Comparison of ENCODE assay signal across 11 mouse cellular contexts in the genomic region with DNA sequence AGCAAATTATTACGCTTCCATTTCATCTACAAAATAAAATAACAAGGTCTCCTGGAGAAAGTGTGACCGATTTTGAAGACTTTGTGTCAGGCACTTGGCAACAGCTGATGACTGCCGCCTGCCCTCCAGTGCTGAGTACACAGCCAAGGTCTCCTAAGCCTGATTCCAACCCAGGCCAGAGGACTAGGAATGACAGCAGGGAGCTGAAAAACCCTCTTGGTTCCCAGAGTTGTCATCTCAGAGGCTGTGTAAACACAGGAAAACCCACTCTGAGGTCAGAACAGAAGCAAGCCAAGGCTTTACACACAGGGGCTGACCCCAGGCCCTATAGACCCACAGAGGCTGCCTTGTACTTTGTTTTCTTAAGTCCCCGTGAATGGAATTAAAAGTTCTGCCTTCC. TPM values are rescaled to one million over a fixed set of nuclear protein-coding genes. Genes with fewer than 3 reads are reported as not detected.
DNase-seq lines count a peak whose midpoint lies in the region; ATAC-seq lines count a peak whose summit lies in the region.
"Had no signal": no experiment of that assay in that cellular context is flagged by ENCODE, and none has a peak within 500 bp of the region (broad histone marks: within the 10 kb centered on the region; RNA-seq: fewer than 3 reads in every experiment).

No protein-coding gene starts in this region.

- H3K27ac ChIP-seq in forebrain, embryonic 10.5 days: peak overlapping the region; percentile 21; the same call in 1 of the 2 replicates
- no peak overlapping the region for H3K27ac ChIP-seq in forebrain, embryonic 13.5 days
- peak overlapping the region; percentile 45; the same call in 1 of the 2 replicates for H3K27ac ChIP-seq in limb, embryonic 12.5 days
- no peak overlapping the region for H3K27ac ChIP-seq in limb, embryonic 10.5 days
- H3K27ac ChIP-seq: forebrain, embryonic 12.5 days; midbrain, embryonic 12.5 days had no signal

- H3K9me3 ChIP-seq in forebrain, embryonic 10.5 days: peaks cover 4% of the 10 kb centered on the region
- no peaks in the 10 kb centered on the region; the same call in 1 of the 2 replicates for H3K9me3 ChIP-seq in forebrain, embryonic 13.5 days (replicated peaks)
- no peaks in the 10 kb centered on the region for H3K9me3 ChIP-seq in limb, embryonic 12.5 days
- no peaks in the 10 kb centered on the region for H3K9me3 ChIP-seq in limb, embryonic 10.5 days (replicated peaks)
- H3K9me3 ChIP-seq: midbrain, embryonic 12.5 days had no signal

- WGBS in forebrain, embryonic 10.5 days: 66% methylated on average over 4 of the region's 4 CpGs
- 60% methylated on average over 4 of the region's 4 CpGs for WGBS in forebrain, embryonic 13.5 days
- WGBS in limb, embryonic 12.5 days: 68% methylated on average over 4 of the region's 4 CpGs
- 82% methylated on average over 4 of the region's 4 CpGs for WGBS in limb, embryonic 10.5 days

- no peak overlapping the region for H3K4me3 ChIP-seq in forebrain, embryonic 10.5 days
- no peak overlapping the region for H3K4me3 ChIP-seq in forebrain, embryonic 13.5 days
- H3K4me3 ChIP-seq in limb, embryonic 12.5 days (replicated peaks): no peak overlapping the region
- no peak overlapping the region for H3K4me3 ChIP-seq in limb, embryonic 10.5 days
- H3K4me3 ChIP-seq: forebrain, embryonic 12.5 days; midbrain, embryonic 12.5 days had no signal

- H3K9ac ChIP-seq in forebrain, embryonic 13.5 days: no peak overlapping the region
- H3K9ac ChIP-seq in limb, embryonic 12.5 days (replicated peaks): no peak overlapping the region
- H3K9ac ChIP-seq: forebrain, embryonic 12.5 days; midbrain, embryonic 12.5 days had no signal

- ATAC-seq in forebrain, embryonic 13.5 days: no peak
- no peak for ATAC-seq in limb, embryonic 12.5 days (ENCODE audit: insufficient number of reproducible peaks, insufficient read depth, low FRiP score, low TSS enrichment, low read depth)
- ATAC-seq in frontal cortex, adult (ENCODE audit: low TSS enrichment): no peak

- no peaks in the 10 kb centered on the region for H3K27me3 ChIP-seq in forebrain, embryonic 10.5 days (ENCODE audit: poor library complexity, severe bottlenecking)
- no peaks in the 10 kb centered on the region for H3K27me3 ChIP-seq in forebrain, embryonic 13.5 days
- H3K27me3 ChIP-seq in limb, embryonic 12.5 days: no peaks in the 10 kb centered on the region
- H3K27me3 ChIP-seq in limb, embryonic 10.5 days (ENCODE audit: low read depth, poor library complexity, severe bottlenecking): no peaks in the 10 kb centered on the region
- H3K27me3 ChIP-seq: forebrain, embryonic 12.5 days; midbrain, embryonic 12.5 days had no signal

- H3K4me2 ChIP-seq in forebrain, embryonic 13.5 days: no peak overlapping the region
- no peak overlapping the region for H3K4me2 ChIP-seq in limb, embryonic 12.5 days
- H3K4me2 ChIP-seq: forebrain, embryonic 12.5 days; midbrain, embryonic 12.5 days had no signal

- no peak for DNase-seq in forebrain, embryonic 10.5 days (ENCODE audit: extremely low spot score, low spot score)
- no peak for DNase-seq in limb, embryonic 10.5 days (ENCODE audit: low spot score)
- peak; percentile 55 to 59 for DNase-seq in adrenal gland, postnatal 36 days
- peak; percentile 29 for DNase-seq in lung, postnatal 36 days
- DNase-seq in kidney, postnatal 14 days: no peak
- DNase-seq: thymus, postnatal 36 days had no signal

- H3K4me1 ChIP-seq in forebrain, embryonic 10.5 days: peaks cover 40% of the 10 kb centered on the region
- peaks cover 23% of the 10 kb centered on the region for H3K4me1 ChIP-seq in forebrain, embryonic 13.5 days
- H3K4me1 ChIP-seq in limb, embryonic 12.5 days (replicated peaks): peaks cover 11% of the 10 kb centered on the region
- H3K4me1 ChIP-seq in limb, embryonic 10.5 days: peaks cover 6% of the 10 kb centered on the region; the same call in 1 of the 2 replicates

- H3K36me3 ChIP-seq in forebrain, embryonic 10.5 days (replicated peaks): peaks cover 3% of the 10 kb centered on the region; the same call in 1 of the 2 replicates
- H3K36me3 ChIP-seq in forebrain, embryonic 13.5 days (ENCODE audit: poor library complexity, severe bottlenecking): 0 out of 2 replicates have a peak, but pooled peaks cover 4% of the 10 kb centered on the region
- no peaks in the 10 kb centered on the region for H3K36me3 ChIP-seq in limb, embryonic 12.5 days
- peaks cover 5% of the 10 kb centered on the region for H3K36me3 ChIP-seq in limb, embryonic 10.5 days
- H3K36me3 ChIP-seq: forebrain, embryonic 12.5 days had no signal

RNA-seq across cellular contexts. Expression of gene Acap2, which starts 35.1 kb away (rescaled TPM):
- polyA plus RNA-seq in forebrain, embryonic 10.5 days (2016; fragmentation: Nextera tagmentation; extraction: Ambion mirVana): 18.4 and 19.7 TPM in 2 replicates
- 13.9 and 14.9 TPM in 2 replicates for polyA plus RNA-seq in forebrain, embryonic 13.5 days (2015; fragmentation: Nextera tagmentation; extraction: Ambion mirVana)
- polyA plus RNA-seq in limb, embryonic 12.5 days (2016; fragmentation: Nextera tagmentation; extraction: Ambion mirVana): 20.4 and 20.7 TPM in 2 replicates
- polyA plus RNA-seq in limb, embryonic 10.5 days (2016; fragmentation: Nextera tagmentation; extraction: Ambion mirVana): 14.9 and 16.4 TPM in 2 replicates
- total RNA-seq in adrenal gland, postnatal 36 days (2021): 10 to 100 TPM; 41.2 to 49.0 TPM

Comparison
In these comparisons a context has a peak if more than half of its experiments do, and no peak if none do; other contexts are left out.
1. H3K27ac ChIP-seq: peak in forebrain, embryonic 10.5 days (single experiment) and limb, embryonic 12.5 days (single experiment); none in forebrain, embryonic 13.5 days (single experiment) and limb, embryonic 10.5 days (single experiment).
2. DNase-seq: peak in adrenal gland, postnatal 36 days (2 of 2) and lung, postnatal 36 days (single experiment); none in forebrain, embryonic 10.5 days (single experiment), limb, embryonic 10.5 days (single experiment) and kidney, postnatal 14 days (single experiment).